Mouse (Mus musculus) forebrain, postnatal 0 days (tissue): Measurements from ENCODE around the gene Surf4. TPM values are rescaled to one million over a fixed set of nuclear protein-coding genes. Genes with fewer than 3 reads are reported as not detected.

Experiments
- ATAC-seq: fragments of 200-750 bp; cut with Nextera tagmentation; 2 replicates; pipeline ENCODE4 v1.8.0; 2017; ENCODE audit warnings: mild to moderate bottlenecking, moderate library complexity
- DNase-seq: peaks from one replicate; pipeline ENCODE4 v3.0.0-alpha.2; 2015
- H3K27ac ChIP-seq: fragments of 300-500 bp; sonication (generic); 2 replicates; pipeline ENCODE4 v1.5.1; 2014; ENCODE audit warnings: low read depth, mild to moderate bottlenecking, antibody characterized with exemption, low read length, moderate library complexity, mixed read lengths
- H3K27me3 ChIP-seq: fragments of 300-500 bp; sonication (generic); 2 replicates; pipeline ENCODE4 v1.6.1; 2014; ENCODE audit warnings: mild to moderate bottlenecking, low read length, mixed read lengths; ENCODE audit not compliant: insufficient read depth
- H3K36me3 ChIP-seq: fragments of 300-500 bp; sonication (generic); 2 replicates; pipeline ENCODE4 v1.6.1; 2014; ENCODE audit warnings: mild to moderate bottlenecking, moderate library complexity; ENCODE audit not compliant: insufficient read depth
- H3K4me1 ChIP-seq: fragments of 300-500 bp; sonication (generic); 2 replicates; pipeline ENCODE4 v1.6.1; 2014; ENCODE audit warnings: antibody characterized with exemption; ENCODE audit not compliant: insufficient read depth
- H3K4me2 ChIP-seq: fragments of 300-500 bp; sonication (generic); 2 replicates; pipeline ENCODE4 v1.6.1; 2014; ENCODE audit warnings: low read depth, mild to moderate bottlenecking, moderate library complexity
- H3K4me3 ChIP-seq: fragments of 300-500 bp; sonication (generic); 2 replicates; pipeline ENCODE4 v1.5.1; 2014; ENCODE audit warnings: low read depth, low read length, mixed read lengths
- H3K9ac ChIP-seq: fragments of 300-500 bp; sonication (generic); 2 replicates; pipeline ENCODE4 v1.6.1; 2014; ENCODE audit warnings: mild to moderate bottlenecking
- H3K9me3 ChIP-seq: fragments of 300-500 bp; sonication (generic); 2 replicates; pipeline ENCODE4 v1.6.1; 2016; ENCODE audit warnings: low read length
- CTCF ChIP-seq: sonication (generic); IDR thresholded peaks from 2 replicates; pipeline ENCODE4 v1.5.1; 2016; ENCODE audit warnings: antibody characterized with exemption, control low read depth, low read depth
- WGBS: fragments of 180-500 bp; shearing (Covaris S2); extraction: QIAGEN DNeasy Blood & Tissue Kit; methylation state at CpG from one replicate; pipeline ENCODE4 v1.1.7; 2014; 5-methylcytosine and 5-hydroxymethylcytosine counted together
- polyA plus RNA-seq: library from polyadenylated mRNA; unstranded; fragments of >200 nt; fragmentation: Nextera tagmentation; extraction: Ambion mirVana; gene quantifications from 2 replicates; pipeline ENCODE4 v1.2.1, GENCODE M21; 2015
- total RNA-seq: library from RNA; depleted of rRNA; stranded (reverse); fragments of >200 nt; gene quantifications from 2 replicates; pipeline ENCODE4 v1.2.3, GENCODE M21; 2014; rRNA removed

The Surf4 gene
- 96.5 and 105 TPM in 2 replicates for total RNA-seq
- 98.6 and 103 TPM in 2 replicates for polyA plus RNA-seq

DNA sequence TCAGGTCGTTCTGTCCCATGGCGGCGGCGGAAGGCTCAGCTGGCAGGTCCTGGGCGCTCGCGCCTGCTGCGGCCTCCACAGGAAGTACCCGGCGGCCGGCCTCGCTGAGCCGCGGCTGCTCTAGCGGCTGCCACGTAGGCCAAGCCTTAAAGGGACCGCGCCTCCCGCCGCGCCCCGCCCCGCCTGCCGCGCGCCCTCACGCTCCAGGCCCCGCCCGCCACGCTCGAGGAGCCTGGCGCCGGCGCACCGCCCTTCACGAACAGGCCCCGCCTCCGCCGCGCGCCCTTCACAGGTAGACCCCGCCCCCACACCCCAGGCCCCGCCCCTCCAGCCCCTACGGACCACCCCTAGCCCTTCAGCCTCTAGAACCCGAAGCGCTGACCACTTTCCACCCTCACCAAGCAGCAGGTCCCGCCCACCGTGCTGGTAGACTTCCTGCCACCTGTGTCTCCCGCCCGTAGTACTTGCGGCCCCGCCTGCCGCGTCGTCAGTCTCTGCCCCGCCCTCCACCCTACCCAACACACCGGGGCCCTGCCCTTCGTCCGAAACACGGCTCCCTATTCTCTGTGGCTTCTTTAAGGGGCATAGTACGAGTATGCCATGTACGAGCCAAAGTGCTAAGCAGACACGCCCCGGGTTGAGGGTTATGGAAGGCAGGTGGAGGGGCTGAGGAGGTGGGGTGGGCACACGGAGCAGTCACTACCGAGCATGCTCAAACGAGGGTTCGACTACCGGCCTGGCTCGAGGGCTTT lies at the start of gene Surf4, which contains the start of gene Stkld1:
Gene Surf4, minus strand, starts transcription at position 625 of the 752 bp plus-strand sequence.
Gene Stkld1, plus strand, starts transcription at position 744 of the 752 bp plus-strand sequence.
- peaks cover 4% of the 10 kb centered on the region; the same call in 1 of the 2 replicates for H3K36me3 ChIP-seq
- peak within 1 kb of the TSS; percentile 98 for H3K9ac ChIP-seq
- peak; percentile 6; the same call in 1 of the 2 replicates for TF ChIP-seq CTCF
- ATAC-seq, result peak; percentile 97
- peaks cover 10% of the 10 kb centered on the region for H3K4me1 ChIP-seq
- no peaks in the 10 kb centered on the region for H3K27me3 ChIP-seq
- H3K4me3 ChIP-seq, result peak within 1 kb of the TSS; percentile 92
- no peaks in the 10 kb centered on the region for H3K9me3 ChIP-seq
- 3% methylated on average over 58 of the region's 70 CpGs for WGBS
- peak within 1 kb of the TSS; percentile 95 for H3K4me2 ChIP-seq
- peak; percentile 93 for DNase-seq
- peak within 1 kb of the TSS; percentile 83 for H3K27ac ChIP-seq

DNA sequence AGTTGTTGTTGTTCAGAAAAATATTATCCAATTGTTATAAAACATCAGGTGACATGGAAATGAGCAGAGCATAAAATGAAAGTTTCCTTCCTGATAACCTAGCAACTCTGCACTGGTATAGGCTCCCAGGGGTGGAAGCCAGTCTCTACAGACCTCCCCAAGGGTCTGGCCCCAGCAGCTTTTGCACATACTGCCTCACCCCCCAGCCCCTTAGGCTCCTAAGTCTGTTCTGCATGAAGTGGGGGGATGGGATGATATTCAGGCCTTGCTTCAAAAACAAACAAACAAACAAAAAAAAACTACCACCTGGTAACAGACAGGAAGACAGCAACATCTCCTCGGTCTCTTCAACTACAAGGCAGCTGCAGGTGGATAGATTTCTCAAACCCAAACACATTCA lies 46.6 kb upstream of the Surf4 start:
- no peak for ATAC-seq
- WGBS, result 96% methylated on average over 1 of the region's 1 CpGs
- no peaks in the 10 kb centered on the region for H3K27me3 ChIP-seq

DNA sequence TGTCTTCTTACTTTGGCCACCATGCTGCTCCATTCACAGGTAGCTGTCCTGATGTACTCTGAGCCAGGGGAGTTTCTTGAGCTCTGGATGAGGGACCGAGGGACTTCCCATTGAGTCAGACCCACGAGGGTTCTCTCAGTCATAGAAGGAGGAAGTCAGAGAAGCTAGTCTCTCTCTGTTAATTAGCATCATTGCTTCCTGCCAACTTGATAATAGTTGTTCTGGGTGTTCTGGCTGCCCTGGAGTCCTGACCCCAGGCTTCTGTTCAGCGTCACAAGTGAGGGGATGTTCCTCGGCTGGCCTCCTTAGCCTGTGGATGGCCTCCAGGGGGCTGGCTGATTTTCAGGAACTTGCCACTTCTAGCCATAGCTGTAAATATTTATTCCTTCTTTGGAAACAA lies 40.2 kb upstream of the Surf4 start:
- no peaks in the 10 kb centered on the region for H3K36me3 ChIP-seq
- WGBS, result 70% methylated on average over 4 of the region's 4 CpGs
- no peak overlapping the region for H3K9ac ChIP-seq
- TF ChIP-seq CTCF, result no peak
- H3K27ac ChIP-seq, result no peak overlapping the region
- H3K4me2 ChIP-seq, result no peak overlapping the region
- no peaks in the 10 kb centered on the region for H3K9me3 ChIP-seq
- no peak for ATAC-seq
- H3K4me1 ChIP-seq, result no peaks in the 10 kb centered on the region
- DNase-seq, result no peak
- H3K4me3 ChIP-seq, result no peak overlapping the region
- no peaks in the 10 kb centered on the region for H3K27me3 ChIP-seq

More for the DNA sequence above, 46.6 kb upstream of the Surf4 start:
- Histone ChIP-seq H3K36me3 (no peaks in the 10 kb centered on the region), H3K4me1 (no peaks in the 10 kb centered on the region), H3K9me3 (no peaks in the 10 kb centered on the region), H3K4me3 (no peak overlapping the region), H3K27ac (no peak overlapping the region), H3K9ac (no peak overlapping the region), H3K4me2 (no peak overlapping the region)
- DNase-seq, result no peak
- TF ChIP-seq CTCF, result no peak

DNA sequence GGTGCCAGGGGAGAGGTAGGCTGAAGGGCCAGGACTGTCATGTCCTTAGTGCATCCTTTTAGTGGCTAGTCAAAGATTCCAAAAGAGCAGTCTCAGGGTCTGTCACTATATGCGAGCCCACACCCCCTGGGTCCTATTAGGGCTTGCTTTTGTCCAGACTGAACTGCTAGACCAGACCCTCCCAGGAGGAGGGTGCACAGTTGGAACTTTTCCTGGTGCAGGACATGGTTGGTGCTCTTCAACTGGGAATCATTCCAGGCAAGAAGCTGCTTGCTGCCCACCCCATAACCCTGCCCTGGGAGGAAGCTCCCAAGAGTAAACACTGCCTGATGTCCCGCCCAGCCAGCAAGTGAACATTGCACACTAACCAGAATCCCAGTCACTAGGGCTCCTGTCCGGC lies 39.4 kb upstream of the Surf4 start, which contains the start of gene Adamts13:
Gene Adamts13, plus strand, starts transcription at position 301 of the 400 bp plus-strand sequence.
- TF ChIP-seq CTCF, result no peak
- 68% methylated on average over 3 of the region's 3 CpGs for WGBS
- no peak for ATAC-seq

DNA sequence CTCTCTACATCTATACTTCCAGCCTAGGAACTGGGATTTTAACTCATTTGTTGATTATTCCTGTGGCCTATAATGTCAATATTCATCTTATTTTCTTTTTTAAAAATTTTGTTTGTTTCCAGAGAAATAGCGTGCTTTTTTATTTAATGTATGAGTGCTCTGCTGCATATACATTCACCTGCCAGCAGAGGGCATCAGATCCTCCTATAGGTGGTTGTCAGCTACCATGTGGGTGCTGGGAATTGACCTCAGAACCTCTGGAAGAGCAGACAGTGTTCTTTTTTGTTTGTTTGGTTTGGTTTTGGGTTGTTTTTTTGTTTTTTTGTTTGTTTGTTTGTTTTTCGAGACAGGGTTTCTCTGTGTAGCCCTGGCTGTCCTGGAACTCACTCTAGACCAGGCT lies 33.5 kb upstream of the Surf4 start:
- no peak overlapping the region for H3K27ac ChIP-seq
- ATAC-seq, result no peak
- no peak for DNase-seq
- H3K4me2 ChIP-seq, result no peak overlapping the region
- no peaks in the 10 kb centered on the region for H3K36me3 ChIP-seq
- 0 out of 2 replicates have a peak, but pooled peaks have one; percentile 10 for TF ChIP-seq CTCF
- H3K4me3 ChIP-seq, result no peak overlapping the region
- 80% methylated on average over 2 of the region's 2 CpGs for WGBS
- H3K9me3 ChIP-seq, result no peaks in the 10 kb centered on the region
- H3K9ac ChIP-seq, result no peak overlapping the region
- peaks cover 6% of the 10 kb centered on the region; the same call in 1 of the 2 replicates for H3K4me1 ChIP-seq
- H3K27me3 ChIP-seq, result no peaks in the 10 kb centered on the region

More for the DNA sequence above, 39.4 kb upstream of the Surf4 start, which contains the start of gene Adamts13:
- no peak within 1 kb of the TSS for H3K9ac ChIP-seq
- no peaks in the 10 kb centered on the region for H3K4me1 ChIP-seq
- no peak for DNase-seq
- H3K4me2 ChIP-seq, result no peak within 1 kb of the TSS
- no peak within 1 kb of the TSS for H3K4me3 ChIP-seq
- H3K27ac ChIP-seq, result no peak within 1 kb of the TSS
- H3K9me3 ChIP-seq, result no peaks in the 10 kb centered on the region
- H3K36me3 ChIP-seq, result no peaks in the 10 kb centered on the region
- no peaks in the 10 kb centered on the region for H3K27me3 ChIP-seq

DNA sequence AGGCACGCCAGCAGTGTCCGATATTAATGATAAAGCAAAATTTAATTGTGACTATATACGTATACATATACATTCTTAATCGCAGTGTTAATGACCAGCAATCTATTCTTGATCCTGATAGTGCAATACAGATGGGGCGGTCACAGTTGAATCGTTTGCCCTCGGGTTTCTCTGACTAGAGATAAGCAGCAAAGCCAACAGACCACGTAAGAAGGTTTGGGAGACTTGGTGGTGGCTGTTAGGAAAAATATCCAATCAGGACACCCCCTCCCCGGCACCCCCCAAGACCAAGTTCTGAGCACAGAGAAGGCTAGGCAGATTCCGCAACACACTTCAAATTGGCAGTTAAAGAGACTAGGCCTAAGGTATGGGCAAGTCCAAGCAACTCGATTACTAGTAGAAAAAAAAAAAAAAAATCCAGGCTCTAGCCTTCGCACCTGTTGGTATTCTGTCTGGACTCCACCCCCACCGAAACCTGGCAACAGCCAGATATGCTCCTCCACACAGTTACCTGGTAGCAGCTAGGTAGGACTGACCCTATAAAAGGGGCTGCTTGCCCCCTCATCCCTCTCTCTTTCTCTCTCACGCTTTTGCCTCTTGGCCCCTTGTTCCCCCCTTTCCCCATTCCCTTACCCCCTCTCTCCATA lies 31.1 kb upstream of the Surf4 start:
- Histone ChIP-seq H3K4me3 (peak overlapping the region; percentile 70), H3K27me3 (no peaks in the 10 kb centered on the region), H3K9me3 (no peaks in the 10 kb centered on the region), H3K4me1 (peaks cover 13% of the 10 kb centered on the region), H3K36me3 (peaks cover 6% of the 10 kb centered on the region), H3K4me2 (peak overlapping the region; percentile 83), H3K27ac (peak overlapping the region; percentile 97), H3K9ac (peak overlapping the region; percentile 81)
- 12% methylated on average over 14 of the region's 14 CpGs for WGBS
- no peak for DNase-seq
- no peak for TF ChIP-seq CTCF
- ATAC-seq, result 0 out of 2 replicates have a peak, but pooled peaks have one; percentile 1
